Mouse (Mus musculus): ENCODE data around the gene Cacna1g. TPM values are rescaled to one million over a fixed set of nuclear protein-coding genes. Genes with fewer than 3 reads are reported as not detected.

Gene Cacna1g
- polyA plus RNA-seq, 1 experiment from 2014 or later = 30.5 TPM

DNA sequence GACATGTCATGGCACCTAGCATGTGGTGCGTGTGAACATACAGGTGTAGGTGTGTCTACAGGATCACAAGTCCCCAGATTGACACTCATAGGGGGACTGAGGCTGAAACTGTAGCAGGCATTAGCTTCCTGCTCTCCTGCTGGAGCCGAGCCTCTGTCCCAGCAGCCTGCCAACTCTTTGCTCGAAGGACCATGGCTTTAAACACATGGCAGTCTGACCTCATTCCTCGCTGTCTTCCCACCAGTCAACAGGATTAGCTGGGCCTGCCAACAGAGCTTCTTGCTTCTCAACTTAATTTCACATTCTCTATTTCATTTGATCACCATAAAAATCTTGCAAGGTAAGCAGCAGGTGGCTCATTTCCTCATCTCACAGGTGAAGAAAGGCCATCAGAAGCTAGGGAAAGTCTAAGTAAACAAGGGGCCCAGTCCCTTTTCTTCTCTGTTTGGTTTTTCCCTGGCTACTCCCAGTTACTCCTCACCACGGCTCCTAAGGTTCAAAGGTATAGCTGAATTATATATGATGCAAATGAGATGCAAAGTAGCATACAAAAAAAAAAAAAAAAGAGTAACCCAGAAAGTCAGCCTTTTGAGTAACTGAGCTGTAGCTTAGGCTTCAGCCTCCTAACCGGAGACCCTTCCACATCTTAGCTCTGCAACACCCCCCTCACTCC, 84.1 kb downstream of the Cacna1g start:
- Histone ChIP-seq H3K4me2 (ENCODE audit: low read depth, low read length) (no peak overlapping the region), H3K9ac (ENCODE audit: low read depth, low read length) (no peak overlapping the region), H3K9me3 (ENCODE audit: control insufficient read depth, low read length) (no peaks in the 10 kb centered on the region), H3K36me3 (ENCODE audit: control insufficient read depth, insufficient read depth, low read length) (no peaks in the 10 kb centered on the region), H3K4me3 (ENCODE audit: low read depth, low read length) (no peak overlapping the region), H3K27me3 (replicated peaks; ENCODE audit: control insufficient read depth, insufficient read depth, low read length) (peaks cover 17% of the 10 kb centered on the region), H3K27ac (replicated peaks; ENCODE audit: low read depth, low read length) (no peak overlapping the region), H3K4me1 (ENCODE audit: control insufficient read depth, insufficient read depth, low read length) (peaks cover 6% of the 10 kb centered on the region)
- 0 out of 2 replicates have a peak, but pooled peaks have one; percentile 23 for ATAC-seq (ENCODE audit: low read depth)
- 61% methylated on average over 6 of the region's 6 CpGs for WGBS
- DNase-seq (ENCODE audit: low spot score) = peak; percentile 48

GRCm38 (mm10) chr11:94389021-94389420, 85.0 kb downstream of the Cacna1g start:
- H3K4me2 ChIP-seq (ENCODE audit: low read depth, low read length) = no peak overlapping the region
- no peak overlapping the region for H3K4me3 ChIP-seq (ENCODE audit: low read depth, low read length)
- ATAC-seq (ENCODE audit: low read depth) (no peak), DNase-seq (ENCODE audit: low spot score) (no peak)
- peaks cover 6% of the 10 kb centered on the region for H3K4me1 ChIP-seq (ENCODE audit: control insufficient read depth, insufficient read depth, low read length)
- no peaks in the 10 kb centered on the region for H3K9me3 ChIP-seq (ENCODE audit: control insufficient read depth, low read length)
- H3K27me3 ChIP-seq (replicated peaks; ENCODE audit: control insufficient read depth, insufficient read depth, low read length) = peaks cover 16% of the 10 kb centered on the region
- no peak overlapping the region for H3K9ac ChIP-seq (ENCODE audit: low read depth, low read length)
- no peak overlapping the region for H3K27ac ChIP-seq (replicated peaks; ENCODE audit: low read depth, low read length)
- 64% methylated on average over 4 of the region's 4 CpGs for WGBS
- H3K36me3 ChIP-seq (ENCODE audit: control insufficient read depth, insufficient read depth, low read length) = no peaks in the 10 kb centered on the region

DNA sequence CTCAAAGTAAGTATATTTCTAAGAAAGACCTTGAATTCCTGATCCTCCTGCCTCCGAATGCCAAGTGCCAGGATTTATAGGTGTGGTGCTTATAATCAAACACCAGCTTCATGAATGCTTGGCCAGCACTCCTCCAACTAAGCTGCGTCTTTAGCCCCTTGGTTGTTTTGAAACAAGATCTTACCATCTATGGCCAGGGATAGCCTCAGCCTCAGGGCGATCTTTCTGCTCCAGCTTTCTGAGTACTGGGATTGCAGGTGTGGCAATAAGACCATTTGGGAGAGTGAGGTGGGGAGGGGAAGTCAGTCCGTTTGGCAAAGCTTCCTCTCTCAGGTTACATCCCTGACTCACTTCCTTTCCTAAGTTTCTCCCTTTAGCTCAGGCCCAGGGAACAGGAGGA, 86.2 kb downstream of the Cacna1g start:
- no peak overlapping the region for H3K4me2 ChIP-seq (ENCODE audit: low read depth, low read length)
- H3K4me1 ChIP-seq (ENCODE audit: control insufficient read depth, insufficient read depth, low read length) = peaks cover 6% of the 10 kb centered on the region
- H3K27me3 ChIP-seq (replicated peaks; ENCODE audit: control insufficient read depth, insufficient read depth, low read length) = 0 out of 2 replicates have a peak, but pooled peaks cover 7% of the 10 kb centered on the region
- H3K27ac ChIP-seq (replicated peaks; ENCODE audit: low read depth, low read length) = no peak overlapping the region
- WGBS = 57% methylated on average over 4 of the region's 4 CpGs
- H3K9me3 ChIP-seq (ENCODE audit: control insufficient read depth, low read length) = no peaks in the 10 kb centered on the region
- no peak for DNase-seq (ENCODE audit: low spot score)
- no peaks in the 10 kb centered on the region for H3K36me3 ChIP-seq (ENCODE audit: control insufficient read depth, insufficient read depth, low read length)
- H3K9ac ChIP-seq (ENCODE audit: low read depth, low read length) = no peak overlapping the region
- no peak overlapping the region for H3K4me3 ChIP-seq (ENCODE audit: low read depth, low read length)
- ATAC-seq (ENCODE audit: low read depth) = no peak

DNA sequence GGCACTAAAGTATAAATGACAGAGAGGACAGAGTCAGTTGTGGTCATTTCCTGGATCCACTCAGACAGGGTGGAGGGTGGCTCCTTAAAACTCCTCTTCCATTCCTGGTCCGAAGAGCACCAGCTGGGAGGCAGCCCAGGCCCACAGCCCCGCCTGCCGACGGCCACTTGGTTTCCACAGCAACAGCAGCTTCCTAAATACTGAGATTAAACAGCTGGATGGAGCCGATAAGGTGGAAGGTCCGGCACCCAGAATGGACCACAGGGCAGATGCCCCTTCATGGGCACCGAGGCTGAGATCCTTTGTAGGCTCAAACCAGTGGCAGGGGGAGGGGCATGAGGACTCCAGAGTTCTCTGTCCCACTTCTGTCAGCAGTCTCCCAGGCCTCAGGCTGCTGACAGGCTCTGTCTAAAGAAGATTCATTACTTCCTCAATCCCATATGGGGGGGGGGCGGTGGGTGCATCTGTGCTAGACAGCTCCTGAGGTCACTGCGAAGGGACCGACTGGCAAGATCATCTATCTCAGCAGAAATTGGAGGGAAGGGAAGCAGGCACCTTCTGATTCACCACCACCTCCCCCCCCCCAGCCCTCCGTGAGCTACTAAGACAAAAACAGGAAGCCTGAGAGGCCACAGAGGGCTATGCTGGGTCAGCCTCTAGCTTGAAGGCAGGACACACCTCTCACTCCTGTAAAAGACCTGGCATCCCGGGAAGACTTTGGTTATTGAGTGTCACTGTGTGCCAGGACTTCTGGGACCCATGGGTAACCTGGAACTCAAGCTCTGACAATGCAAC, 87.8 kb downstream of the Cacna1g start:
- Histone ChIP-seq H3K27ac (replicated peaks; ENCODE audit: low read depth, low read length) (no peak overlapping the region), H3K9me3 (ENCODE audit: control insufficient read depth, low read length) (no peaks in the 10 kb centered on the region), H3K4me1 (ENCODE audit: control insufficient read depth, insufficient read depth, low read length) (peaks cover 6% of the 10 kb centered on the region), H3K27me3 (replicated peaks; ENCODE audit: control insufficient read depth, insufficient read depth, low read length) (no peaks in the 10 kb centered on the region), H3K4me2 (ENCODE audit: low read depth, low read length) (no peak overlapping the region), H3K36me3 (ENCODE audit: control insufficient read depth, insufficient read depth, low read length) (no peaks in the 10 kb centered on the region), H3K4me3 (ENCODE audit: low read depth, low read length) (no peak overlapping the region), H3K9ac (ENCODE audit: low read depth, low read length) (no peak overlapping the region)
- DNase-seq (ENCODE audit: low spot score) = no peak
- 0 out of 2 replicates have a peak, but pooled peaks have one; percentile 13 for ATAC-seq (ENCODE audit: low read depth)
- WGBS = 23% methylated on average over 12 of the region's 12 CpGs

- no peaks in the 10 kb centered on the region for H3K36me3 ChIP-seq (ENCODE audit: control insufficient read depth, insufficient read depth, low read length)
- no peaks in the 10 kb centered on the region for H3K4me1 ChIP-seq (ENCODE audit: control insufficient read depth, insufficient read depth, low read length)
- ATAC-seq (ENCODE audit: low read depth) (no peak), DNase-seq (ENCODE audit: low spot score) (no peak)
- H3K9me3 ChIP-seq (ENCODE audit: control insufficient read depth, low read length) = no peaks in the 10 kb centered on the region
- H3K9ac ChIP-seq (ENCODE audit: low read depth, low read length) = no peak overlapping the region
- WGBS = 65% methylated on average over 8 of the region's 8 CpGs
- no peak overlapping the region for H3K4me3 ChIP-seq (ENCODE audit: low read depth, low read length)
- H3K27ac ChIP-seq (replicated peaks; ENCODE audit: low read depth, low read length) = no peak overlapping the region
- no peaks in the 10 kb centered on the region for H3K27me3 ChIP-seq (replicated peaks; ENCODE audit: control insufficient read depth, insufficient read depth, low read length)
- H3K4me2 ChIP-seq (ENCODE audit: low read depth, low read length) = no peak overlapping the region
These were observed 94.3 kb downstream of the Cacna1g start for GRCm38 (mm10) chr11:94379736-94380135.

GRCm38 (mm10) chr11:94379061-94379460, 94.9 kb downstream of the Cacna1g start:
- Histone ChIP-seq H3K9me3 (ENCODE audit: control insufficient read depth, low read length) (no peaks in the 10 kb centered on the region), H3K27me3 (replicated peaks; ENCODE audit: control insufficient read depth, insufficient read depth, low read length) (no peaks in the 10 kb centered on the region), H3K27ac (replicated peaks; ENCODE audit: low read depth, low read length) (no peak overlapping the region), H3K4me2 (ENCODE audit: low read depth, low read length) (no peak overlapping the region), H3K4me3 (ENCODE audit: low read depth, low read length) (no peak overlapping the region), H3K36me3 (ENCODE audit: control insufficient read depth, insufficient read depth, low read length) (no peaks in the 10 kb centered on the region), H3K4me1 (ENCODE audit: control insufficient read depth, insufficient read depth, low read length) (no peaks in the 10 kb centered on the region), H3K9ac (ENCODE audit: low read depth, low read length) (no peak overlapping the region)
- no peak for DNase-seq (ENCODE audit: low spot score)
- 20% methylated on average over 2 of the region's 2 CpGs for WGBS
- ATAC-seq (ENCODE audit: low read depth) = no peak

DNA sequence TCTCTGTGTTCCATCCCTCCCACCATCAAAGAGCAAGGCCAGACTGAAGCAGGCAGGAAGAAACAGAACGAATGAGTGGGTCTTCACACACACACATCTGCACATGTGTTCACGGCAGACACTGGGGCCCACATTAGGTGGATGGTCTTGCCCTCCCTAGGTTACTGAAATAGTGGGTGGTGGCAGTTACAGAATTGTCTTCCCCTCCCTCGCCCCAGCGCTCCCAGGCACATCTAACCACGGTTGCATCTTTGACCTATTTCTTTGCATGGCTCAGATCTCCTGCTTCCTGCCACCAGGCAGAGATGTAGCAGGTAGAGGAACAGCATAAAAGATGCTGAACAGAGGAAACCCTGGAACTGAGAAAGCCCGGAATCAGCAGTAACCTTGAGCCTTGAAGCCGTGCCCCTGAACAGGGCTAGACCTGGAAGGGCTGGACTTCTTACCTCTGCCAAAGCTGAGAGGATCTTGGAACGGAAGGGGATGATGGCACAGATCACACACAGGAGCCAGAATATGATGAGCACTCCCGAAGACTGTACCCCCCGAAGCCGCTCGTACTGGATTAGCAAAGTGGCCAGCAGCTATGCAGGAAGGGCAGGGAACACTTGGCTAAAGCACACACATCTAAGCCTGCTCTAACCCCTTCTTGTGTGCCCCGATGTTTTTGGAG, 99.6 kb downstream of the Cacna1g start:
- H3K27ac ChIP-seq (replicated peaks; ENCODE audit: low read depth, low read length) = no peak overlapping the region
- no peak overlapping the region for H3K4me2 ChIP-seq (ENCODE audit: low read depth, low read length)
- no peak for ATAC-seq (ENCODE audit: low read depth)
- H3K36me3 ChIP-seq (ENCODE audit: control insufficient read depth, insufficient read depth, low read length) = no peaks in the 10 kb centered on the region
- no peak overlapping the region for H3K9ac ChIP-seq (ENCODE audit: low read depth, low read length)
- H3K9me3 ChIP-seq (ENCODE audit: control insufficient read depth, low read length) = no peaks in the 10 kb centered on the region
- H3K4me1 ChIP-seq (ENCODE audit: control insufficient read depth, insufficient read depth, low read length) = no peaks in the 10 kb centered on the region
- DNase-seq (ENCODE audit: low spot score) = no peak
- H3K4me3 ChIP-seq (ENCODE audit: low read depth, low read length) = no peak overlapping the region
- H3K27me3 ChIP-seq (replicated peaks; ENCODE audit: control insufficient read depth, insufficient read depth, low read length) = no peaks in the 10 kb centered on the region
- WGBS = 79% methylated on average over 13 of the region's 13 CpGs

DNA sequence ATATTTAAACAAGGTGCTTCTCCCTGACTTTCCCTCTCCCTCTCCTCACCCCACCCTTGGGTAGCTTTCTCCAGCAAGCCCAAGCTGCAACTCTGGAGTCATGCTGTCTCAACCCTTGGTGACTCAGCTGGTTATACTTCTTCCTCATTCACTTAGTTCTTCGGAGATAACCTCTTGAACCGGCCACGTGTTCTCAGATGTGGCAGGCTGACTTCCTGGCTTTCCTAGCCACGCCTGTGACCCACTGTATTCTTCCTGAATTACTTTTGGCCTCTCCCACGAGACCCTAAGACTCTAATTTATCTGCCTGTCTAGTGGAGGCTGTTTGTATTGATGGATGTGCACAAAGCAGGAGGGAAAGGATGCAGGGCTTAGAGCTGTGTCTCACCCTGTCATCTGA, 103.2 kb downstream of the Cacna1g start:
- Histone ChIP-seq H3K27ac (replicated peaks; ENCODE audit: low read depth, low read length) (no peak overlapping the region), H3K4me3 (ENCODE audit: low read depth, low read length) (no peak overlapping the region), H3K4me2 (ENCODE audit: low read depth, low read length) (no peak overlapping the region), H3K9ac (ENCODE audit: low read depth, low read length) (no peak overlapping the region), H3K27me3 (replicated peaks; ENCODE audit: control insufficient read depth, insufficient read depth, low read length) (no peaks in the 10 kb centered on the region), H3K4me1 (ENCODE audit: control insufficient read depth, insufficient read depth, low read length) (no peaks in the 10 kb centered on the region), H3K36me3 (ENCODE audit: control insufficient read depth, insufficient read depth, low read length) (no peaks in the 10 kb centered on the region), H3K9me3 (ENCODE audit: control insufficient read depth, low read length) (0 out of 2 replicates have a peak, but pooled peaks cover 3% of the 10 kb centered on the region)
- WGBS = 39% methylated on average over 5 of the region's 5 CpGs
- ATAC-seq (ENCODE audit: low read depth) (no peak), DNase-seq (ENCODE audit: low spot score) (no peak)

Data from embryonic facial prominence, embryonic 14.5 days (tissue).